Mouse (Mus musculus) testis, adult 2 months (tissue): ENCODE data around the gene Cdt1.

Experiments used
- CTCF ChIP-seq: fragments of 200-500 bp; IDR thresholded peaks from 2 replicates; pipeline ENCODE4 v1.5.1; 2012; ENCODE audit warnings: low read depth, mild to moderate bottlenecking, inconsistent platforms, low read length, moderate library complexity; ENCODE audit not compliant: control insufficient read depth, insufficient read depth, insufficient replicate concordance
- POLR2A ChIP-seq: fragments of 200-500 bp; IDR thresholded peaks from 2 replicates; pipeline ENCODE4 v1.6.1; 2012; ENCODE audit warnings: low read depth, mild to moderate bottlenecking, inconsistent platforms, low read length, moderate library complexity; ENCODE audit not compliant: control insufficient read depth

DNA sequence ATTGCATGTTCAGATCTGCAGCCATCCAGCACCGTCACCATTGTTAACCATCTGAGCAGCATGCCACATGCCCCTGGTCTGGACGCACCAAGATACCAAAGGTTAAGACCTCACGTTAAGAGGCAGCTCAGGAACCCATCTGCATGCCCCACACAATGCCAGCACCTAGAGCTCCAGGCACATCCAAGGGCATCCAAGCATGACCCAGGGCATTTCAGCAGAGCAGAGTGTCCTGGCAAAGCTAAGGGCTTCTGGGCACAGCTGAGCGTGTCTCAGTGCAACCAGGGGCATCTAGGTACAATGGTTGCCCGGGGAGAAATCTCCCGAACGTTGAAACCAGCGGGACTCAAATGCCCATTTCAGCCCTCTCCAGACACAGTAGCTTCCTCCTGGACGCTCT is 32.9 kb downstream of the Cdt1 start:
- TF ChIP-seq CTCF (no peak), POLR2A (no peak)
